Mouse (Mus musculus): ENCODE results near the gene Unc13a. TPM values are rescaled to one million over a fixed set of nuclear protein-coding genes. Genes with fewer than 3 reads are reported as not detected.
A peak's percentile ranks its signal among the peaks of the same experiment; 100 is the strongest.

Unc13a gene
- total RNA-seq, 2 experiments from 2014 or later = 1.1 to 1.5 TPM

DNA sequence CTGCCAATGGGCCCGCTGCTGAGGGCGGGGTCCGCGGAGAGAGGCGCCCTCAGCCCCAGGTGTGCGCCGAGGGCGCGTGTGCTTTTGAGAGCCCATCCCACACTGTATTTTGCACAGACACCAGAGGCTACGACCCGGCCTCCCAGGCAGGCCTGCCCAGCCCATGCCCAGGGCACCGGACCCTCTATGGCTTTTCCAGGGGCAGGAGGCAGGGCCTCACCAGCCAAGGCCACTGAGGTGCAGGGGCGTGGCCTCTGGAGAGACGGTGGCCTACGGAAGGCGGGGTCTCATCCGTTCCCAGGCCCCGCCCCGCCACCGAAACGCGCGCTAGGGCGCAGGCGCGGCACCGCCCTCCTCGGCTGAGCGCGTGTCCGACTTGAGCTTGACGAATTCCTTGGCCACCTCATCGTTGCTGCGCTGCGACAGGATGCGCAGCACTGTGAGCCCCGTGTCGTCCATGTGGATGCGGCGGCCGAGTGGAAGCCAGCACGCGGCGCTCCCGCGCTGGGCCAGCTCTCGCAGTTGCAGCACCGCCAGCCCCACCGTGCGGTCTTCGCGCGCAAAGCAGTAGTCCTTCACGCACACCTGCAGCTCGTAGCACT, 42.4 kb downstream of the Unc13a start:
- intact Hi-C loops (cut with DNase I) = no loop called here

GRCm38 (mm10) chr8:71628396-71629095, 43.0 kb downstream of the Unc13a start:
- intact Hi-C loops (cut with DNase I) = no loop called here
- no peak for DNase-seq

More for the DNA sequence above, 42.4 kb downstream of the Unc13a start:
- peak; percentile 94 to 95 for DNase-seq

- peak; percentile 23 to 27 for DNase-seq
- intact Hi-C loops (cut with DNase I) = no loop called here
These were observed 44.1 kb downstream of the Unc13a start for GRCm38 (mm10) chr8:71627265-71628099.

GRCm38 (mm10) chr8:71626753-71627152, 44.8 kb downstream of the Unc13a start:
- intact Hi-C loops (cut with DNase I) = no loop called here
- DNase-seq = no peak

- no peak for DNase-seq
- intact Hi-C loops (cut with DNase I) = no loop called here
These were observed 46.5 kb downstream of the Unc13a start for GRCm38 (mm10) chr8:71625088-71625487.

DNA sequence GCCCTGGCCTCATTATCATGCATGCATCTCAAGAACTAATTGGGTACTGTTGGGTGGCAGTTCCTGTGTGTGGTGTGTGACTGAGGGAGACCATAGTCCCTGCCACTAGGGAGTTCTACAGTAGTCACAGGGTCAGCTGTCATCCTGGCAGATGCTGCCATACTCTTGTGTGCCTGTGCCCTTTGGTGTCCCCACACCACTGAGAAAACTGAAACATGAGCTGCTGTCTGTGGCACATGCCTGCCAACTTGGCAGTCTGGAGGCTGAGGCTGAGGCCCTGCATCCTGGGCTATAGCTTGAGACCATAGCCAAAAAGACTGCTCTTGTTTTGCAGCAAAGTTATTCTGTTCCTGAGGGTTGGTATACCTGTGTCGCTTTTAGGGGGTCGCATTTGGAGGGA, 51.8 kb downstream of the Unc13a start:
- intact Hi-C loops (cut with DNase I) = no loop called here
- no peak for DNase-seq

GRCm38 (mm10) chr8:71613418-71613817, 58.1 kb downstream of the Unc13a start:
- intact Hi-C loops (cut with DNase I) = loop anchor here (5.0 kb wide), 1 partner anchor 49 kb away; no protein-coding TSS in a partner anchor
- no peak for DNase-seq

DNA sequence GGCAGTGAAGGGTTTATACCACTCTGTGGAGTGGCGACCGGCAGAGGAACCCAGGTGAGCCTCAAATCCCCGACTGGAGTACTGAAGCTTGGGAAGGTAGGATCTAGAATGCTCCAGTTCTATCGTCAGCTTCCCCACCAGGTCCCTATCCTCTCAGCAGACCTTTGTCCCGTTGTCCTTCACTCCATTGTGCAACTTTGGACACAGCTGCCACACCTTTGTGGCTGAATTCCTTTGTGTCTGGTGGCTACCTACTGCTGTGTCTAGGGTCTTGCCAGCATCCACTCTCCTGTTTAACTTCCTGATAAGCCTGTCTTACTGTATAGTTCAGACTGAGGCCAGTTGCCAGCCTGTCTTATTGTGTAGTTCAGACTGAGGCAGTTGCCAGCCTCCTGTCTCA, 59.4 kb downstream of the Unc13a start:
- DNase-seq = no peak
- intact Hi-C loops (cut with DNase I) = loop anchor here (5.0 kb wide), 1 partner anchor 50 kb away; no protein-coding TSS in a partner anchor

DNA sequence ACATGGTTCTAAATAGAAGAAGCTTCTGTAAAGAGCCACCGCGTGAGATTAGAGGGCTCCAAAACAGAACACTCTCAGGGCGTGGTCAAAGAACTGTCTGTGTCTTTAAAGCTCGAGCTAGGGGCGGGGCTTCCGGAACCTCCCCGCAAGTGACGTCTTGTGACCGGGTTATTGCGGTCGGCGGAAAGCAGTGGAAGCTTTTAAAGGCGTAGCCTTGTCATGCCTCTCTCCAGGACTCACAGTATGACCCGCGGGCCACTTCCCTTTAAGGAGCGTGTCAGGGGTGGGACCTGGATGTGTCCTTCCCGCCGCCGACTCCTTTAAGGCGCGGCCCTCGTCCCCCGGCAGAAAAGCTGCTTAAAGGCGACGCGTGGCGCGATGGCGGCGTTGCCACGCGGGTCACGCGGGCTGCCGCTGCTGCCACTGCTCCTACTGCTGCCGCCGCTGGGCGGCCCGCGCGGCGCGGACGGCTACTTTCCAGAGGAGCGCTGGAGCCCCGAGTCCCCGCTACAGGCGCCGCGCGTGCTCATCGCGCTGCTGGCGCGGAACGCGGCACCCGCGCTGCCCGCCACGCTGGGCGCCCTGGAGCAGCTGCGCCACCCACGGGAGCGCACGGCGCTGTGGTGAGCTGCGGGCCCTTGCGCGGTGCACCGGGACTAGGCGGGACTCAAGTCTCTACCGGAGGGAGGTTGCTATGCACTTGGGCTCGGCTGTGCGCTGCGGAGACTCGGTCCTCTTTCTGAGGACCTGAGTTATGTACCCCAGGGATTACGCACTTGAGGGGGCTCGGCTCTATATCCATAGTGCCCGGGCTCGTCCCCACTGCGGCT, 60.5 kb downstream of the Unc13a start, which contains the start of gene Colgalt1:
Gene Colgalt1, plus strand, starts transcription at position 177 of the 830 bp plus-strand sequence.
- DNase-seq = peak; percentile 98
- intact Hi-C loops (cut with DNase I) = loop anchor here (5.0 kb wide), 1 partner anchor 51 kb away; no protein-coding TSS in a partner anchor

DNA sequence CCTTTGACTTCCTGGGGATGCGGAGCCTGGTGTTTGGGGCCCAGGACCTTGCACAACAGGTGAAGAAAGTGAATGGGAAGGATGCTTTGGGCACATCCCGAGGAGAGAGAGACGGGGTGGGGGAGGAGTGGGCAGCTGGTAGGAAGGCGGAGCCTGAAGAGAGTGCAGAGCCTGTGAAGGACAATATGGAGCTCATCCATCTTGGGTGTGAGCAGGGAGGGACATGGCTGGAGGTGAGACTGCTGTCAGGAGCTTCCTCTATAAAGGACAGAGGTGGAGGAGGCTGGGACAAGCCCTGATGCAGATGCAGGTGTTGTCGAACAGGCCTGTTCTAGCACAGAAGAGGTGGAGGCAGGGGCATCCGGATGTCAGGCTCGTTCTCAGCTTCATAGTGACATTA, 67.5 kb downstream of the Unc13a start:
- DNase-seq = no peak
- intact Hi-C loops (cut with DNase I) = no loop called here

- intact Hi-C loops (cut with DNase I) = no loop called here
- DNase-seq = peak; percentile 63 to 76
These were observed 68.8 kb downstream of the Unc13a start for GRCm38 (mm10) chr8:71602666-71603334.

- DNase-seq = no peak
- intact Hi-C loops (cut with DNase I) = no loop called here
These were observed 69.5 kb downstream of the Unc13a start for GRCm38 (mm10) chr8:71601939-71602665.

DNA sequence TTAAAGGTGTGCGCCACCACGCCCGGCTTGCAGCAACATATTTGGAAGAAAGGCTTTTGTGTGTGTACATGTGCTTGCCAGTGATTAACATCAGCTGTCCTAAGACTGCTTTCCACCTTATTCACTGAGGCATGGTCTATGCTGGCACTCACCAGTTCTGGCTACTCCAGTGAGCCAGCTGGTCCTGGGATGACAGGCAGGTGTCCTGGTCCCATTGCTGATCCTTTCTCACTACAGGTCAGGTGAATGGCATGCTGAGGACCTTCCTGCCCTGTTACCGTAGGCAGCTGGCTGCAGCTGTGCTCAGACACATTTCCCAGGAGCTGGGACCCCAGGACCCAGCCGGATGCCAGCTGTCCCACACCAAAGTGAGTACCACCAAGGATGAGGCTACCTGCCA, 72.7 kb downstream of the Unc13a start:
- intact Hi-C loops (cut with DNase I) = no loop called here

GRCm38 (mm10) chr8:71598375-71598774, 73.2 kb downstream of the Unc13a start:
- intact Hi-C loops (cut with DNase I) = no loop called here
- no peak for DNase-seq

More for the DNA sequence above, 72.7 kb downstream of the Unc13a start:
- no peak for DNase-seq

GRCm38 (mm10) chr8:71597451-71597850, 74.1 kb downstream of the Unc13a start, which contains the start of gene Fam129c:
Fam129c (plus strand) TSS chr8:71597648.
- intact Hi-C loops (cut with DNase I) = loop anchor here (2.0 kb wide), 1 partner anchor 157 kb away; no protein-coding TSS in a partner anchor
- DNase-seq = no peak

- intact Hi-C loops (cut with DNase I) = loop anchor here (1.0 to 2.0 kb wide), 3 partner anchors 35 to 156 kb away; no protein-coding TSS in a partner anchor
- DNase-seq = no peak
These were observed 74.8 kb downstream of the Unc13a start for GRCm38 (mm10) chr8:71596798-71597197.

DNA sequence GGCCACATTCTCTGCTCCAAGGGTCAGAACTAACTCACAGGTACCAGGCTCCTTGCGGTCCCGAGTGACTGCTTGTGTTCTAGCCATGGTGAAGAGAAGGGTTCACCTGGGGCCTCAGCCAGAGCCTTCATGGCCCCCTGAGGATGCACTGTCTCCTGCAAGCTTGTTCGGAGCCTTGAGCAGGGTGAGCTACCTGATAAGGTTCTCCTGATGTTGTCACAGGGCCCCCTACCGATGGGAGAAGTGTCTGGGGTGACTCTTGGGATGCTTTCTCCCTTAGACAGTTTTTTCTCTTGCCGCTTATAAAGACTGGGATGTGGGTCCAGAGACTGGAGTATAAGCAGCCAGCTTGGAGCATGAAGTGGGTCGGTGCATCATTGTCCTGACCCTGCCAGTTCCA, 75.2 kb downstream of the Unc13a start:
- DNase-seq = no peak
- intact Hi-C loops (cut with DNase I) = loop anchor here (1.0 to 2.0 kb wide), 3 partner anchors 35 to 156 kb away; no protein-coding TSS in a partner anchor

DNA sequence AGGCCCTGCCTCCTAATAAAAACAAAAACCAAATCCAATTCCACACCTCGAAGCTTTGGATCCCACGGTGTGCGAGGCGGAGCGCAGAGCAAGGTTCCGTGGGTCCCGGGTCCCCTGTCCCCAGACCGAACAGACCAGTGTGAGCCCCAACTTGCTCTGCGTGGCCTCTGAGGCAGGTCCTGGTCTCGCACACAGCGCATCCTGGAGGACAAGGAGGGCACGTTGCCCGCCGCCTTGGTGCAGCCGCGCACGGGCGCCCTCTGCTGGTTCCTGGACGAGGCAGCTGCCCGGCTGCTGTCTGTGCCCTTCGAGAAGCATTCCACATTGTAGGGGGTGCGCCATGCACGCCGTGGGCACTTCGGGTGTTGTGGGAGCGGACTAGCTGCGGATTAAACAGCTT, 75.7 kb downstream of the Unc13a start:
- DNase-seq = peak; percentile 90 to 94
- intact Hi-C loops (cut with DNase I) = loop anchor here (1.0 to 2.0 kb wide), 3 partner anchors 35 to 155 kb away; no protein-coding TSS in a partner anchor

- DNase-seq = no peak
- intact Hi-C loops (cut with DNase I) = no loop called here
These were observed 77.2 kb downstream of the Unc13a start for GRCm38 (mm10) chr8:71594324-71594722.
